Mouse (Mus musculus) ES-E14 (cell line): Measurements from ENCODE around the gene Heg1. TPM values are rescaled to one million over a fixed set of nuclear protein-coding genes. Genes with fewer than 3 reads are reported as not detected.

ENCODE experiments used
- DNase-seq: peaks from one replicate; pipeline ENCODE4 v3.0.0-alpha.2; 2013; ENCODE audit warnings: low read depth, low spot score
- H3K27ac ChIP-seq: 2 replicates; pipeline ENCODE4 v1.5.1; 2012; ENCODE audit warnings: low read depth, mild to moderate bottlenecking, low read length, moderate library complexity, mixed read lengths; ENCODE audit not compliant: poor library complexity, insufficient read depth, severe bottlenecking
- H3K36me3 ChIP-seq: 2 replicates; pipeline ENCODE4 v1.6.1; 2012; ENCODE audit warnings: mild to moderate bottlenecking, low read length, moderate library complexity, mixed read lengths; ENCODE audit not compliant: control insufficient read depth, poor library complexity, insufficient read depth, severe bottlenecking
- H3K4me1 ChIP-seq, 2 experiments: fragments of 150-350 bp in 1 of 2; sonication (generic) in 1 of 2; 2 replicates each; pipeline ENCODE4 v1.6.1; 2012; ENCODE audit warnings: low read length in 2 of 2, mild to moderate bottlenecking in 1 of 2, mixed read lengths in 1 of 2; ENCODE audit not compliant: control insufficient read depth in 2 of 2, insufficient read depth in 2 of 2, poor library complexity in 1 of 2
- H3K4me3 ChIP-seq, 2 experiments: fragments of 150-350 bp in 1 of 2; sonication (generic) in 1 of 2; 2 replicates each; pipeline ENCODE4 v1.5.1; 2012; ENCODE audit warnings: low read length in 2 of 2, low read depth in 1 of 2, mild to moderate bottlenecking in 1 of 2, mixed read lengths in 1 of 2; ENCODE audit not compliant: insufficient read depth in 1 of 2, poor library complexity in 1 of 2, severe bottlenecking in 1 of 2
- H3K9ac ChIP-seq: 2 replicates; pipeline ENCODE4 v1.6.1; 2012; ENCODE audit warnings: low read depth, mild to moderate bottlenecking, low read length, mixed read lengths; ENCODE audit not compliant: poor library complexity, insufficient read depth, severe bottlenecking
- H3K9me3 ChIP-seq: fragments of 150-350 bp; sonication (generic); 2 replicates; pipeline ENCODE4 v1.6.1; 2012; ENCODE audit warnings: low read depth, mild to moderate bottlenecking, low read length; ENCODE audit not compliant: control insufficient read depth, insufficient read depth
- CHD2 ChIP-seq: IDR thresholded peaks from 2 replicates; pipeline ENCODE4 v1.6.1; 2014; ENCODE audit warnings: mild to moderate bottlenecking, low read depth, low read length, inconsistent platforms
- HCFC1 ChIP-seq: IDR thresholded peaks from 2 replicates; pipeline ENCODE4 v1.6.1; 2012; ENCODE audit warnings: low read length, inconsistent platforms, borderline replicate concordance; ENCODE audit not compliant: insufficient read depth
- MAFK ChIP-seq: IDR thresholded peaks from 2 replicates; pipeline ENCODE4 v1.6.1; 2014; ENCODE audit warnings: mild to moderate bottlenecking, low read depth, low read length, inconsistent platforms; ENCODE audit not compliant: insufficient read depth
- ZC3H11A ChIP-seq: IDR thresholded peaks from 2 replicates; pipeline ENCODE4 v1.6.1; 2012; ENCODE audit warnings: low read depth, mild to moderate bottlenecking, inconsistent platforms, low read length, borderline replicate concordance
- ZNF384 ChIP-seq: IDR thresholded peaks from 2 replicates; pipeline ENCODE4 v1.6.1; 2012; ENCODE audit warnings: low read depth, low read length, inconsistent platforms
- in situ Hi-C, 2 experiments: fragments of 600-800 bp; cut with MboI; formaldehyde crosslinking; loops; one replicate each; pipeline ENCODE4 v1.15.1; 2025; ENCODE audit warnings: low sequenced_read_pairs in 2 of 2, inconsistent platforms in 1 of 2; ENCODE audit not compliant: unreplicated experiment in 2 of 2
- total RNA-seq: library from RNA; depleted of rRNA; stranded (reverse); fragments of 300-350 nt; gene quantifications from 2 replicates; pipeline ENCODE4 v1.2.3, GENCODE M21; 2012

Gene Heg1
- total RNA-seq, 1 experiment = 8.7 TPM

GRCm38 (mm10) chr16:33751152-33751551 lies 67.0 kb downstream of the Heg1 start:
- no peak for TF ChIP-seq ZNF384
- no peak for TF ChIP-seq ZC3H11A
- TF ChIP-seq HCFC1 = no peak
- no peak for TF ChIP-seq CHD2
- no peak for TF ChIP-seq MAFK
- Histone ChIP-seq H3K4me3 (peak overlapping the region; percentile 25 to 28; a peak in 3 of 4 replicates), H3K9me3 (no peaks in the 10 kb centered on the region), H3K4me1 (peaks cover 2 to 9% of the 10 kb centered on the region in 2 experiments; a peak in 2 of 4 replicates), H3K9ac (no peak overlapping the region), H3K27ac (no peak overlapping the region), H3K36me3 (no peaks in the 10 kb centered on the region)
- no peak for DNase-seq
- in situ Hi-C loops = no loop called here

GRCm38 (mm10) chr16:33751590-33751989 lies 67.4 kb downstream of the Heg1 start:
- H3K36me3 ChIP-seq = no peaks in the 10 kb centered on the region
- in situ Hi-C loops = no loop called here
- no peaks in the 10 kb centered on the region for H3K9me3 ChIP-seq
- H3K4me3 ChIP-seq = peak overlapping the region; percentile 25 to 28; a peak in 3 of 4 replicates
- no peak for DNase-seq
- H3K9ac ChIP-seq = no peak overlapping the region
- no peak for TF ChIP-seq CHD2
- no peak for TF ChIP-seq ZC3H11A
- no peak for TF ChIP-seq MAFK
- no peak for TF ChIP-seq HCFC1
- TF ChIP-seq ZNF384 = no peak
- peaks cover 2 to 12% of the 10 kb centered on the region in 2 experiments; a peak in 2 of 4 replicates for H3K4me1 ChIP-seq
- no peak overlapping the region for H3K27ac ChIP-seq

GRCm38 (mm10) chr16:33752904-33753578 lies 68.9 kb downstream of the Heg1 start:
- Histone ChIP-seq H3K36me3 (no peaks in the 10 kb centered on the region), H3K27ac (no peak overlapping the region), H3K4me1 (peaks cover 2 to 12% of the 10 kb centered on the region in 2 experiments; a peak in 2 of 4 replicates), H3K9ac (no peak overlapping the region), H3K9me3 (no peaks in the 10 kb centered on the region), H3K4me3 (no peak overlapping the region)
- TF ChIP-seq ZNF384 = no peak
- TF ChIP-seq HCFC1 = no peak
- no peak for TF ChIP-seq MAFK
- no peak for TF ChIP-seq CHD2
- no peak for TF ChIP-seq ZC3H11A
- no peak for DNase-seq
- in situ Hi-C loops = no loop called here

GRCm38 (mm10) chr16:33755293-33755692 lies 71.1 kb downstream of the Heg1 start:
- in situ Hi-C loops = no loop called here
- no peak for TF ChIP-seq ZC3H11A
- no peak for TF ChIP-seq CHD2
- no peak for TF ChIP-seq ZNF384
- no peak for TF ChIP-seq MAFK
- TF ChIP-seq HCFC1 = no peak
- Histone ChIP-seq H3K9me3 (no peaks in the 10 kb centered on the region), H3K4me3 (no peak overlapping the region), H3K36me3 (no peaks in the 10 kb centered on the region), H3K27ac (no peak overlapping the region), H3K4me1 (peaks cover 2 to 12% of the 10 kb centered on the region in 2 experiments; a peak in 3 of 4 replicates), H3K9ac (no peak overlapping the region)
- no peak for DNase-seq
